Mouse (Mus musculus) ES-E14 (cell line): ENCODE measurements at regions not wholly inside any gene's neighbourhood (a gene's known extent, or its start where the extent isn't known, plus 50 kb on each side); places are given as distances from the start of the nearest gene placed in this dataset.

Source experiments
- DNase-seq: peaks from one replicate; pipeline ENCODE4 v3.0.0-alpha.2; 2013; ENCODE audit warnings: low read depth, low spot score
- H3K27ac ChIP-seq: 2 replicates; pipeline ENCODE4 v1.5.1; 2012; ENCODE audit warnings: low read depth, mild to moderate bottlenecking, low read length, moderate library complexity, mixed read lengths; ENCODE audit not compliant: poor library complexity, insufficient read depth, severe bottlenecking
- H3K36me3 ChIP-seq: 2 replicates; pipeline ENCODE4 v1.6.1; 2012; ENCODE audit warnings: mild to moderate bottlenecking, low read length, moderate library complexity, mixed read lengths; ENCODE audit not compliant: control insufficient read depth, poor library complexity, insufficient read depth, severe bottlenecking
- H3K4me1 ChIP-seq, 2 experiments: fragments of 150-350 bp in 1 of 2; sonication (generic) in 1 of 2; 2 replicates each; pipeline ENCODE4 v1.6.1; 2012; ENCODE audit warnings: low read length in 2 of 2, mild to moderate bottlenecking in 1 of 2, mixed read lengths in 1 of 2; ENCODE audit not compliant: control insufficient read depth in 2 of 2, insufficient read depth in 2 of 2, poor library complexity in 1 of 2
- H3K4me3 ChIP-seq, 2 experiments: fragments of 150-350 bp in 1 of 2; sonication (generic) in 1 of 2; 2 replicates each; pipeline ENCODE4 v1.5.1; 2012; ENCODE audit warnings: low read length in 2 of 2, low read depth in 1 of 2, mild to moderate bottlenecking in 1 of 2, mixed read lengths in 1 of 2; ENCODE audit not compliant: insufficient read depth in 1 of 2, poor library complexity in 1 of 2, severe bottlenecking in 1 of 2
- H3K9ac ChIP-seq: 2 replicates; pipeline ENCODE4 v1.6.1; 2012; ENCODE audit warnings: low read depth, mild to moderate bottlenecking, low read length, mixed read lengths; ENCODE audit not compliant: poor library complexity, insufficient read depth, severe bottlenecking
- H3K9me3 ChIP-seq: fragments of 150-350 bp; sonication (generic); 2 replicates; pipeline ENCODE4 v1.6.1; 2012; ENCODE audit warnings: low read depth, mild to moderate bottlenecking, low read length; ENCODE audit not compliant: control insufficient read depth, insufficient read depth
- CHD2 ChIP-seq: IDR thresholded peaks from 2 replicates; pipeline ENCODE4 v1.6.1; 2014; ENCODE audit warnings: mild to moderate bottlenecking, low read depth, low read length, inconsistent platforms
- HCFC1 ChIP-seq: IDR thresholded peaks from 2 replicates; pipeline ENCODE4 v1.6.1; 2012; ENCODE audit warnings: low read length, inconsistent platforms, borderline replicate concordance; ENCODE audit not compliant: insufficient read depth
- MAFK ChIP-seq: IDR thresholded peaks from 2 replicates; pipeline ENCODE4 v1.6.1; 2014; ENCODE audit warnings: mild to moderate bottlenecking, low read depth, low read length, inconsistent platforms; ENCODE audit not compliant: insufficient read depth
- ZC3H11A ChIP-seq: IDR thresholded peaks from 2 replicates; pipeline ENCODE4 v1.6.1; 2012; ENCODE audit warnings: low read depth, mild to moderate bottlenecking, inconsistent platforms, low read length, borderline replicate concordance
- ZNF384 ChIP-seq: IDR thresholded peaks from 2 replicates; pipeline ENCODE4 v1.6.1; 2012; ENCODE audit warnings: low read depth, low read length, inconsistent platforms
- in situ Hi-C, 2 experiments: fragments of 600-800 bp; cut with MboI; formaldehyde crosslinking; loops; one replicate each; pipeline ENCODE4 v1.15.1; 2025; ENCODE audit warnings: low sequenced_read_pairs in 2 of 2, inconsistent platforms in 1 of 2; ENCODE audit not compliant: unreplicated experiment in 2 of 2

DNA sequence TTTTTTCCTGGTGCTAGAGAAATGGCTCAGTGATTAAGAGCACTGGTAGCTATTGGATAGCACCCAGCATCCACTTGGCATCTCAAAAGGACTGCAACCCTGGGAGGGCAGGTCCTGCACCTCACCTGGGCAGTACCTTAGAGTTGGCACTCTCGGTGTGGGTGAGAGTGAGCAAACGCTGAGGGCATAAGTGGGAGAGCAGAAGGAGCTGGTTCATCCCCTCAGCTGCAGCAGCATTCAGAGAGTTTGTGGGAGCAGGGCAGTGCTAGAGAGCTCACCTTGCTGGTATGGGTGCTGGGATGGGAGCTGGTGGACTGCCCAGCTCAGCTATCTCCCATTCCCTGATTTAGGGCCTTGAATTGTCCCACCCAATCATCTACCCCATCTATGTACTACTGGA is 227.1 kb upstream of the Zic4 start:
- H3K36me3 ChIP-seq, result no peaks in the 10 kb centered on the region
- H3K9me3 ChIP-seq, result no peaks in the 10 kb centered on the region
- H3K4me3 ChIP-seq, result no peak overlapping the region
- in situ Hi-C loops, result no loop called here
- no peak overlapping the region for H3K9ac ChIP-seq
- no peak for DNase-seq
- TF ChIP-seq ZNF384 (no peak), HCFC1 (no peak), CHD2 (no peak), ZC3H11A (no peak), MAFK (no peak)
- no peaks in the 10 kb centered on the region for H3K4me1 ChIP-seq
- no peak overlapping the region for H3K27ac ChIP-seq

DNA sequence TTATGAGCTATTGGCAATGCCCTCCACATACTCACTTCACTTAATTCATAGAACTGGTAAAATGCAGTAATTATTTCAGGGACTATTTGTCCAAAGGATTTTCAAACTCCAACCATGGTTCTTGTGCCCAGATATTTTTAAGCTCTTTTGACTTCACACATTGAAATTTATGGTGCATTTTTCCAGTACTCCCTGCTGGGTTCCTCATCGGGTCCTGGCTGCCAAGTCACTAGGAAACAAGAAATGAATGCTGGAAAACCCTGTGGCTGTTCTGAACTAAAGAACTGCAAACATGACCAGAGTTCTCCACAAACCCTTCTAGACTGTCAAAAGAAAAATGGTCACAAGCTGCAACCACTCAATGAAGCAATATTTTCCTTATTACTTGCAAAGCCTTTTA is 221.6 kb upstream of the Zic4 start:
- no peak for TF ChIP-seq HCFC1
- no peak for TF ChIP-seq ZNF384
- no peak for TF ChIP-seq CHD2
- no peaks in the 10 kb centered on the region for H3K4me1 ChIP-seq
- H3K9me3 ChIP-seq, result no peaks in the 10 kb centered on the region
- no peak for DNase-seq
- no peaks in the 10 kb centered on the region for H3K36me3 ChIP-seq
- H3K4me3 ChIP-seq, result no peak overlapping the region
- no peak overlapping the region for H3K27ac ChIP-seq
- in situ Hi-C loops, result no loop called here
- no peak overlapping the region for H3K9ac ChIP-seq

DNA sequence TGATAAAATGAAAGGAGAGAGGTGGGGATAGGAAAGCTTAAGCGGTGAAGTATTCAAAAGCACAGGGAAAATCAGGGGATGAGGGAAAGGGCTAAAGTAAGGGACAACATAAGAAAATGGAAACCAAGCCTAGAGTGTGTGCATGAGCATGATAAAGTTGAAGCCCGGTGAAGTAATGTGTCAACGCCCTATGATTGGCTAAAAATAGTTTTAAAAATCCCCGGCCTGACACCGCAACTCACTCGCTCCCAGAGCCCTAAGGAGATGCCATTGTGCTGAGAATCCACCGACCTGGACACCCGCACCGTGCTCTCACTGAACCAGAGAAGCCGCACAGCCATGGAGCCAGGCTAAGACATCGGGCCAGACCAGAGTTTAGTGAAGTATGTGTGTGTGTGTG is 210.3 kb upstream of the Zic4 start:
- Histone ChIP-seq H3K4me3 (no peak overlapping the region), H3K4me1 (no peaks in the 10 kb centered on the region), H3K36me3 (no peaks in the 10 kb centered on the region), H3K9me3 (no peaks in the 10 kb centered on the region), H3K27ac (no peak overlapping the region), H3K9ac (no peak overlapping the region)
- in situ Hi-C loops, result no loop called here
- no peak for DNase-seq
- no peak for TF ChIP-seq HCFC1
- TF ChIP-seq MAFK, result no peak
- no peak for TF ChIP-seq ZNF384
- no peak for TF ChIP-seq ZC3H11A

DNA sequence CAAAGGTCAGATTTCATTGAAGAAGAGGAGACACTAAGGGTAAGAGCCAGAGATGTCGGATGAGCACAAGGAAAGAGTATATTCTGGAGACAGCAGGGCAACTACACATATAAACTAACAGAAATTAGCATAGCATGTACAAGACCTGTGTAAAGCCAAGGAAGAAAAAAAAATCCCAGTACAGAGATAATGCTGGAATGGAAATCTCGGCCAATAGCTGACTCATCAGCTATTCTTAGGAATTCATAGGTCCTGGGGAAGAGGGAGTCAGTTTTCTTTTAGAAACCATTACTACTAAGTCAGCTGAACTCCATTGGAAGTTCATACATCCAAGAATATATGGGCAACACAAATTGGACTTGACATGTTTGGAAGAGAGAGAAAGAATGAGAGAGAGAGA is 202.9 kb upstream of the Zic4 start:
- TF ChIP-seq ZNF384 (no peak), HCFC1 (no peak), CHD2 (no peak), MAFK (no peak), ZC3H11A (no peak)
- in situ Hi-C loops, result no loop called here
- H3K9me3 ChIP-seq, result no peaks in the 10 kb centered on the region

DNA sequence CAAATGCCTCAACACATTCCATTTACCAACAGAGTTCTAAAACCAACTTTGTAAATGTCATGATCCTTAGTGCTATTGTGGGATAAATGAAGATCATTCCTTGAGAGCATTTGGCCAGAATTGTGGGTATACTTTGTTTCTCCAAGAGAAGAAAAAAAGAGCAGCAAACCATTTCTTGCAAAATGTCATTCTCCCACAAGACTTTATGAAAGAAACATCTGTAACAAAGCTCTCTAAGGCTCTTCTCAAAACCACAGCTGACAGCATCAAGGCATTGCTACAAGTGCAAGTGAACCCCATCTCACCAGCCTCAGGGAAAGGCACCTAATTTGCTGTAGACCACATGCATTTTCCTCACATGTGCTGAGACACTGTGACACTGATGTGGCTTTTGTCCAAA is 194.3 kb upstream of the Zic4 start:
- H3K27ac ChIP-seq, result no peak overlapping the region
- H3K9ac ChIP-seq, result no peak overlapping the region
- no peak for DNase-seq
- TF ChIP-seq ZNF384, result no peak
- TF ChIP-seq ZC3H11A, result no peak
- H3K4me3 ChIP-seq, result no peak overlapping the region
- no peaks in the 10 kb centered on the region for H3K4me1 ChIP-seq
- H3K9me3 ChIP-seq, result no peaks in the 10 kb centered on the region
- in situ Hi-C loops, result no loop called here
- no peaks in the 10 kb centered on the region for H3K36me3 ChIP-seq

More for the DNA sequence above, 202.9 kb upstream of the Zic4 start:
- no peaks in the 10 kb centered on the region for H3K36me3 ChIP-seq
- DNase-seq, result no peak
- H3K27ac ChIP-seq, result no peak overlapping the region
- H3K4me1 ChIP-seq, result no peaks in the 10 kb centered on the region
- no peak overlapping the region for H3K4me3 ChIP-seq
- H3K9ac ChIP-seq, result no peak overlapping the region
